Mouse (Mus musculus) intestine, embryonic 14.5 days (tissue): ENCODE results near the gene Magea2. TPM values are rescaled to one million over a fixed set of nuclear protein-coding genes. Genes with fewer than 3 reads are reported as not detected.
"Not testable (repeated sequence)": the region's sequence is repeated elsewhere in the genome, so short reads cannot be mapped to it uniquely, and the experiment has no call there.

Experiments
- ATAC-seq: fragments of 200-750 bp; cut with Nextera tagmentation; replicated peaks from 2 replicates; pipeline ENCODE4 v1.8.0; 2017; ENCODE audit warnings: low read depth, moderate number of reproducible peaks, moderate TSS enrichment, moderate library complexity; ENCODE audit not compliant: low FRiP score, low TSS enrichment
- DNase-seq: peaks from one replicate; pipeline ENCODE4 v3.0.0-alpha.2; 2018; ENCODE audit warnings: low spot score
- H3K27ac ChIP-seq: fragments of 300-500 bp; sonication (generic); 2 replicates; pipeline ENCODE4 v1.5.1; 2014; ENCODE audit warnings: low read depth, mild to moderate bottlenecking, control low read depth
- H3K27me3 ChIP-seq: fragments of 300-500 bp; sonication (generic); replicated peaks from 2 replicates; pipeline ENCODE4 v1.6.1; 2014; ENCODE audit warnings: low read length, control low read depth; ENCODE audit not compliant: control insufficient read depth, insufficient read depth
- H3K36me3 ChIP-seq: fragments of 300-500 bp; sonication (generic); 2 replicates; pipeline ENCODE4 v1.6.1; 2014; ENCODE audit warnings: low read length, control low read depth; ENCODE audit not compliant: control insufficient read depth, insufficient read depth
- H3K4me1 ChIP-seq: fragments of 300-500 bp; sonication (generic); replicated peaks from 2 replicates; pipeline ENCODE4 v1.6.1; 2014; ENCODE audit warnings: low read length, control low read depth, mixed read lengths; ENCODE audit not compliant: control insufficient read depth, insufficient read depth
- H3K4me2 ChIP-seq: fragments of 300-500 bp; sonication (generic); 2 replicates; pipeline ENCODE4 v1.6.1; 2014; ENCODE audit warnings: low read length
- H3K4me3 ChIP-seq: fragments of 300-500 bp; sonication (generic); 2 replicates; pipeline ENCODE4 v1.5.1; 2014; ENCODE audit warnings: low read depth, low read length, control low read depth, mixed read lengths
- H3K9ac ChIP-seq: fragments of 300-500 bp; sonication (generic); 2 replicates; pipeline ENCODE4 v1.6.1; 2014; ENCODE audit warnings: mild to moderate bottlenecking, low read length
- H3K9me3 ChIP-seq: fragments of 300-500 bp; sonication (generic); 2 replicates; pipeline ENCODE4 v1.6.1; 2016; ENCODE audit warnings: low read length, control low read depth; ENCODE audit not compliant: control insufficient read depth
- WGBS: fragments of 180-500 bp; shearing (Covaris S2); extraction: QIAGEN DNeasy Blood & Tissue Kit; methylation state at CpG from one replicate; pipeline ENCODE4 v1.1.7; 2014; 5-methylcytosine and 5-hydroxymethylcytosine counted together
- polyA plus RNA-seq: library from polyadenylated mRNA; unstranded; fragments of >200 nt; fragmentation: Nextera tagmentation; extraction: Ambion mirVana; gene quantifications from 2 replicates; pipeline ENCODE4 v1.2.1, GENCODE M21; 2014

Gene Magea2
- polyA plus RNA-seq, result not detected in 2 replicates

DNA sequence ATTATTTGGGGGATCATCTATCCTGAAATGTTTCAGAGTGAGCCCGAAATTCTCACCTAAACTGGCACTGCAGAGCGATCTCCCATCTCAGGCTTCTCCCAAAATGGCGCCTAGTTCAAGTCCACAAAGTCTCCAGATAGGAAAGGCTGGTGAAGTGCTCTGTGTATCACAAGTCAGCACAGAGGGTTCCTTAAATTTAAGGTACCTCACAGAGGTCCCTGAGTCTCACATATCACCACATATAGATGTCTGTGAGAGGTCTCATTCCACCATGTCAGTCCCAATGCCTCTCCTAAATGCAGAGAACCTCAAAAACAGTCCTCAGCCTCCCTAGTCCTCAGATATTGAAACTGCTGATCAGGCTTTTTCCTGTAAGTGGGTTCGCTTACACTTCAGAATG lies at the start of gene Magea2:
TSS of gene Magea2 (minus strand) at position 101 of the 400 bp plus-strand sequence.
- H3K36me3 ChIP-seq, H3K4me3 ChIP-seq, H3K4me1 ChIP-seq, H3K9me3 ChIP-seq, ATAC-seq, H3K27ac ChIP-seq, DNase-seq, H3K27me3 ChIP-seq, H3K4me2 ChIP-seq, H3K9ac ChIP-seq: not testable (repeated sequence)
- WGBS, result 93% methylated on average over 2 of the region's 4 CpGs

DNA sequence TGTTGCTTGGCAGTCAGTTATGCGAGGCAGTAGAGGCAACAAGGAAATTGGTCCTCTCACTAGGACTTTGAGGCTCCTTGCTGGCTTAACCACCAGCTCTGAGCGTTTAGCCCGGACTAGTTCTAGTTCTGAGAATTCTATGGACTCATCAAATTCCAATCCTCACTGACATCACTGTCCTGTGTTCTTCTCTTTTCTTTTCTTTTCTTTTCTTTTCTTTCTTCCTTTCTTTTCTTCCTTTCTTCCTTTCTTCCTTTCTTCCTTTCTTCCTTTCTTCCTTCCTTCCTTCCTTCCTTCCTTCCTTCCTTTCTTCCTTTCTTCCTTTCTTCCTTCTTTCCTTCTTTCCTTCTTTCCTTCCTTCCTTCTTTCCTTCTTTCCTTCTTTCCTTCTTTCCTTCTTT lies 34.8 kb upstream of the Magea2 start, which contains the start of gene Cldn34b2:
TSS of gene Cldn34b2 (minus strand) at position 101 of the 400 bp plus-strand sequence.
- not testable (repeated sequence) for H3K4me1 ChIP-seq, H3K27ac ChIP-seq, H3K4me2 ChIP-seq, DNase-seq, H3K4me3 ChIP-seq, H3K9me3 ChIP-seq, H3K27me3 ChIP-seq, H3K9ac ChIP-seq, ATAC-seq, H3K36me3 ChIP-seq
- WGBS, result 76% methylated on average over 3 of the region's 3 CpGs

DNA sequence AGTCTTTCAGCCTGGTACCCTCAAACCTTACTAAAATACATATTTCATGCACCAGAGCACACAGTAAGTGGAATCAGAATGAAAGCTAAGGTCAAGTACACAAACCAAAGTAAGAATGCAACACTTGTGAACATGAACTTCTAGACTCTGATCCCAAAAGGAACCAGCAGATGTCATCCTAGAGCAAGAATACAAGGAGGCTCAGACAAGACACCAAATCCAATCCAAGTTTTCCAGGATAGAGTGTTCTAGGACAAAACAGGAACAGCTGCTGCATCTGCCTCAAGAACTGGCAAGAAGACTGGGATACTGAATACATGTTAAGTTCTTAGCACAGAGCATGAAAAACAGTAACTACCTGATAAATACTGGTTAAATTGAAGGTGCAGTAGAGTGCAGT lies 4.6 kb upstream of the Magea2 start:
- no peak overlapping the region for H3K4me3 ChIP-seq
- DNase-seq, result no peak

DNA sequence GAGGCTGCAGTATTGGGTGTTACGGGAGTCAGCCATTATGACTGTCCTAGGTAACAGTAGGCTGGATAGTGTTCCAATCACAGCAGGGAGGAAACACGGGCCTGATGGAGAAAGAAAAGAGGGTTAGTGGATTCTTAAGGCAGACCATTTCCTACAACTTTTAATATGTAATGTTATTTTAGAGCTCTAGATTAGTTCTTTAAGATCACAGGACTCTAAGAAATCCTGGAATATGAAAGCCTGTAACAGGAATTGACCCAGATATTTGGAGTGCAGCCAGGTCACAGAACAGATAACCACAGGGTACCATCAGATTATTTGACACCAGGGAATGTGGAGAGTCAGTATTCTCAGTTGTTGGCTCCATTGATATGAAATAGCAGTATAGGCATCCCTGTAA lies 3.8 kb downstream of the Magea2 start, which contains the start of gene Magea1:
TSS of gene Magea1 (minus strand) at position 101 of the 400 bp plus-strand sequence.
- not testable (repeated sequence) for H3K4me2 ChIP-seq, DNase-seq, H3K4me3 ChIP-seq, H3K36me3 ChIP-seq, H3K27me3 ChIP-seq, H3K27ac ChIP-seq, ATAC-seq, H3K4me1 ChIP-seq, H3K9ac ChIP-seq, H3K9me3 ChIP-seq
- no CpG with 5 or more reads among the region's 2 CpGs for WGBS

More for the DNA sequence above, 4.6 kb upstream of the Magea2 start:
- Histone ChIP-seq H3K4me1 (no peaks in the 10 kb centered on the region), H3K36me3 (no peaks in the 10 kb centered on the region), H3K27ac (no peak overlapping the region), H3K27me3 (no peaks in the 10 kb centered on the region), H3K9me3 (no peaks in the 10 kb centered on the region), H3K9ac (no peak overlapping the region), H3K4me2 (no peak overlapping the region)
- no peak for ATAC-seq

DNA sequence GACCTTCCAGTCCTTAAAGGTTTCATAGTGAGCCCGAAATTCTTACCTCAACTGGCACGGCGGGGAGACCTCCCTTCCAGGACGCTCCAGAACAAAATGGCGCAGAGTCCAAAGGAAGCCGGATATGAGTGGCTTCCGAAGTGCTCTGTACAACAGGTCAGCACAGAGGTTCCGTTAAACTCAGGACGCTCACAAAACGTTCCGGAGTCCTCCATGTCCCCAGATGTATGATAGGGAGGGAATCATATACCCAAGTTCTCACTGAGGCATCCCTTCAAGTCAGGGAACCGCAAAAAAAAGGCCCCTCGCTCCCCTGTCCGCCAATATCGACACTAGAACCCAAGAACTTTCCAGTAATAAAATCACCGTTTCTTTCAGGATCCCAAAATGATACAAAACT lies 30.4 kb downstream of the Magea2 start, which contains the start of gene Magea5:
TSS of gene Magea5 (minus strand) at position 101 of the 400 bp plus-strand sequence.
- not testable (repeated sequence) for H3K27me3 ChIP-seq, H3K9me3 ChIP-seq, H3K9ac ChIP-seq, H3K4me1 ChIP-seq, ATAC-seq, H3K36me3 ChIP-seq, DNase-seq, H3K4me2 ChIP-seq, H3K27ac ChIP-seq, H3K4me3 ChIP-seq
- 89% methylated on average over 14 of the region's 16 CpGs for WGBS

DNA sequence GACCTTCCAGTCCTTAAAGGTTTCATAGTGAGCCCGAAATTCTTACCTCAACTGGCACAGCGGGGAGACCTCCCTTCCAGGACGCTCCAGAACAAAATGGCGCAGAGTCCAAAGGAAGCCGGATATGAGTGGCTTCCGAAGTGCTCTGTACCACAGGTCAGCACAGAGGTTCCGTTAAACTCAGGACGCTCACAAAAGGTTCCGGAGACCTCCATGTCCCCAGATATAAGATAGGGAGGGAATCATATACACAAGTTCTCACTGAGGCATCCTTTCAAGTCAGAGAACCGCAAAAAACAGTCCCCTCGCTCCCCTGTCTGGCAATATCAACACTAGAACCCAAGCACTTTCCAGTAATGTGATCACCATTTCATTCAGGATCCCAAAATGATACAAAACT lies 97.7 kb downstream of the Magea2 start, which contains the start of gene Magea8:
TSS of gene Magea8 (minus strand) at position 101 of the 400 bp plus-strand sequence.
- H3K9me3 ChIP-seq, H3K27me3 ChIP-seq, H3K27ac ChIP-seq, H3K4me1 ChIP-seq, H3K4me2 ChIP-seq, H3K36me3 ChIP-seq, H3K9ac ChIP-seq, DNase-seq, ATAC-seq, H3K4me3 ChIP-seq: not testable (repeated sequence)
- 93% methylated on average over 7 of the region's 11 CpGs for WGBS

Other genes starting within 250 kb of the Magea2 start
- gene Cldn34b1, start 203.4 kb downstream of the Magea2 start, polyA plus RNA-seq, result not detected in 2 replicates
- not detected in 2 replicates for gene Magea6, start 157.7 kb downstream of the Magea2 start, polyA plus RNA-seq
- gene Magea3, start 144.2 kb downstream of the Magea2 start, polyA plus RNA-seq, result not detected in 2 replicates
- gene Magea8, start 97.8 kb downstream of the Magea2 start, polyA plus RNA-seq, result not detected in 2 replicates
- gene Magea5, start 30.5 kb downstream of the Magea2 start, polyA plus RNA-seq, result not detected in 2 replicates
- gene Magea1, start 3.9 kb downstream of the Magea2 start, polyA plus RNA-seq, result not detected in 2 replicates
- gene Cldn34b2, start 34.7 kb upstream of the Magea2 start, polyA plus RNA-seq, result not detected in 2 replicates
- gene Sat1, start 122.8 kb upstream of the Magea2 start, polyA plus RNA-seq, result 182 and 187 TPM in 2 replicates
- 30.7 and 33.7 TPM in 2 replicates for gene Acot9, start 168.8 kb upstream of the Magea2 start, polyA plus RNA-seq
- gene Prdx4, start 247.1 kb upstream of the Magea2 start, polyA plus RNA-seq, result 269 and 282 TPM in 2 replicates